Mouse (Mus musculus): Measurements from ENCODE around the gene Bloc1s4. TPM values are rescaled to one million over a fixed set of nuclear protein-coding genes. Genes with fewer than 3 reads are reported as not detected.

Gene Bloc1s4
- polyA plus RNA-seq, 1 experiment: 30.9 TPM

- H3K4me3 ChIP-seq (ENCODE audit: control insufficient read depth, insufficient read depth, low read length): no peak overlapping the region
- no peak for TF ChIP-seq CTCF (IDR thresholded peaks at IDR 0.05; ENCODE audit: borderline replicate concordance, control insufficient read depth, extremely low read depth, insufficient read depth, low read length, poor library complexity)
- 96% methylated on average over 6 of the region's 6 CpGs for WGBS
- no peaks in the 10 kb centered on the region for H3K4me1 ChIP-seq (replicated peaks; ENCODE audit: control insufficient read depth, insufficient read depth, low read length)
- H3K27me3 ChIP-seq (ENCODE audit: control insufficient read depth, insufficient read depth, low read length): no peaks in the 10 kb centered on the region
- H3K36me3 ChIP-seq (ENCODE audit: control insufficient read depth, insufficient read depth, low read length): no peaks in the 10 kb centered on the region
- DNase-seq: no peak
- no peak overlapping the region for H3K27ac ChIP-seq (ENCODE audit: control insufficient read depth, insufficient read depth, low read length)
These were observed 43.8 kb downstream of the Bloc1s4 start for GRCm38 (mm10) chr5:36704684-36705083.

GRCm38 (mm10) chr5:36700939-36701620 lies 47.4 kb downstream of the Bloc1s4 start:
- 71% methylated on average over 6 of the region's 6 CpGs for WGBS

GRCm38 (mm10) chr5:36698689-36699088 lies 49.8 kb downstream of the Bloc1s4 start:
- no peaks in the 10 kb centered on the region for H3K27me3 ChIP-seq (ENCODE audit: control insufficient read depth, insufficient read depth, low read length)
- no peak for TF ChIP-seq POLR2A (IDR thresholded peaks at IDR 0.05; ENCODE audit: control insufficient read depth, extremely low read depth, insufficient read depth, low read length, poor library complexity)
- TF ChIP-seq CTCF (IDR thresholded peaks at IDR 0.05; ENCODE audit: borderline replicate concordance, control insufficient read depth, extremely low read depth, insufficient read depth, low read length, poor library complexity): no peak
- 76% methylated on average over 5 of the region's 5 CpGs for WGBS
- H3K4me3 ChIP-seq (ENCODE audit: control insufficient read depth, insufficient read depth, low read length): no peak overlapping the region
- no peaks in the 10 kb centered on the region for H3K36me3 ChIP-seq (ENCODE audit: control insufficient read depth, insufficient read depth, low read length)
- H3K27ac ChIP-seq (ENCODE audit: control insufficient read depth, insufficient read depth, low read length): no peak overlapping the region
- H3K4me1 ChIP-seq (replicated peaks; ENCODE audit: control insufficient read depth, insufficient read depth, low read length): peaks cover 7% of the 10 kb centered on the region
- DNase-seq: no peak

More at GRCm38 (mm10) chr5:36700939-36701620, 47.4 kb downstream of the Bloc1s4 start:
- Histone ChIP-seq H3K27ac (ENCODE audit: control insufficient read depth, insufficient read depth, low read length) (no peak overlapping the region), H3K36me3 (ENCODE audit: control insufficient read depth, insufficient read depth, low read length) (no peaks in the 10 kb centered on the region), H3K4me1 (replicated peaks; ENCODE audit: control insufficient read depth, insufficient read depth, low read length) (peaks cover 2% of the 10 kb centered on the region), H3K27me3 (ENCODE audit: control insufficient read depth, insufficient read depth, low read length) (no peaks in the 10 kb centered on the region), H3K4me3 (ENCODE audit: control insufficient read depth, insufficient read depth, low read length) (no peak overlapping the region)
- no peak for DNase-seq
- TF ChIP-seq POLR2A (IDR thresholded peaks at IDR 0.05; ENCODE audit: control insufficient read depth, extremely low read depth, insufficient read depth, low read length, poor library complexity) (no peak), CTCF (IDR thresholded peaks at IDR 0.05; ENCODE audit: borderline replicate concordance, control insufficient read depth, extremely low read depth, insufficient read depth, low read length, poor library complexity) (no peak)

- TF ChIP-seq CTCF (IDR thresholded peaks at IDR 0.05; ENCODE audit: borderline replicate concordance, control insufficient read depth, extremely low read depth, insufficient read depth, low read length, poor library complexity) (no peak), POLR2A (IDR thresholded peaks at IDR 0.05; ENCODE audit: control insufficient read depth, extremely low read depth, insufficient read depth, low read length, poor library complexity) (no peak)
- H3K4me1 ChIP-seq (replicated peaks; ENCODE audit: control insufficient read depth, insufficient read depth, low read length): peaks cover 7% of the 10 kb centered on the region
- 38% methylated on average over 7 of the region's 7 CpGs for WGBS
- H3K27me3 ChIP-seq (ENCODE audit: control insufficient read depth, insufficient read depth, low read length): no peaks in the 10 kb centered on the region
- H3K36me3 ChIP-seq (ENCODE audit: control insufficient read depth, insufficient read depth, low read length): no peaks in the 10 kb centered on the region
- H3K27ac ChIP-seq (ENCODE audit: control insufficient read depth, insufficient read depth, low read length): no peak overlapping the region
- H3K4me3 ChIP-seq (ENCODE audit: control insufficient read depth, insufficient read depth, low read length): no peak overlapping the region
- no peak for DNase-seq
These were observed 50.3 kb downstream of the Bloc1s4 start for GRCm38 (mm10) chr5:36698067-36698670.

Other genes with a start within 250 kb of the Bloc1s4 start
- 42.4 and 48.6 TPM in 2 replicates for gene Tbc1d14, start 155.4 kb downstream of the Bloc1s4 start, polyA plus RNA-seq (2012; rRNA removed)
- 22.9 and 26.8 TPM in 2 replicates for gene D5Ertd579e, start 52.6 kb downstream of the Bloc1s4 start, polyA plus RNA-seq (2012; rRNA removed)
- 92.4 and 119 TPM in 2 replicates for gene Mrfap1, start 48.1 kb upstream of the Bloc1s4 start, polyA plus RNA-seq (2012; rRNA removed)
- gene Man2b2, start 82.0 kb upstream of the Bloc1s4 start, polyA plus RNA-seq (2012; rRNA removed): 76.3 and 78.1 TPM in 2 replicates
- gene Ppp2r2c, start 119.9 kb upstream of the Bloc1s4 start, polyA plus RNA-seq (2012; rRNA removed): 0.09 and 0.16 TPM in 2 replicates
- 7.1 and 8.5 TPM in 2 replicates for gene Wfs1, start 240.6 kb upstream of the Bloc1s4 start, polyA plus RNA-seq (2012; rRNA removed)